Mouse (Mus musculus): ENCODE data around the gene Vat1l.

- TF ChIP-seq CTCF (IDR thresholded peaks at IDR 0.05; ENCODE audit: control insufficient read depth, insufficient read depth, low read length) (no peak), POLR2A (IDR thresholded peaks at IDR 0.05; ENCODE audit: borderline replicate concordance, control insufficient read depth, low read depth, low read length) (no peak)
Measured at GRCm38 (mm10) chr8:114398326-114398725, 192.9 kb downstream of the Vat1l start.
